Mouse (Mus musculus) layer of hippocampus, adult 9-10 months (tissue): Measurements from ENCODE around the gene Hmga1.

Source experiments
- DNase-seq: peaks from one replicate; pipeline ENCODE4 v3.0.0; 2022; ENCODE audit warnings: low spot score

Gene Hmga1

GRCm38 (mm10) chr17:27591826-27592564 lies 35.7 kb downstream of the Hmga1 start:
- DNase-seq, result no peak

- DNase-seq, result no peak
Observed at GRCm38 (mm10) chr17:27592565-27592910, 36.2 kb downstream of the Hmga1 start.

GRCm38 (mm10) chr17:27595659-27596375 lies 39.5 kb downstream of the Hmga1 start:
- DNase-seq, result no peak

GRCm38 (mm10) chr17:27596376-27597190 lies 40.3 kb downstream of the Hmga1 start:
- DNase-seq, result no peak

GRCm38 (mm10) chr17:27600286-27600685 lies 44.0 kb downstream of the Hmga1 start:
- no peak for DNase-seq

- no peak for DNase-seq
Observed at GRCm38 (mm10) chr17:27600869-27601268, 44.6 kb downstream of the Hmga1 start.

GRCm38 (mm10) chr17:27603036-27603435 lies 46.7 kb downstream of the Hmga1 start:
- DNase-seq, result no peak

GRCm38 (mm10) chr17:27603522-27604234 lies 47.4 kb downstream of the Hmga1 start:
- no peak for DNase-seq

- DNase-seq, result no peak
Observed at GRCm38 (mm10) chr17:27609576-27609975, 53.3 kb downstream of the Hmga1 start.

GRCm38 (mm10) chr17:27610679-27611518 lies 54.6 kb downstream of the Hmga1 start:
- no peak for DNase-seq

- DNase-seq, result no peak
Observed at GRCm38 (mm10) chr17:27611519-27611884, 55.2 kb downstream of the Hmga1 start.

DNA sequence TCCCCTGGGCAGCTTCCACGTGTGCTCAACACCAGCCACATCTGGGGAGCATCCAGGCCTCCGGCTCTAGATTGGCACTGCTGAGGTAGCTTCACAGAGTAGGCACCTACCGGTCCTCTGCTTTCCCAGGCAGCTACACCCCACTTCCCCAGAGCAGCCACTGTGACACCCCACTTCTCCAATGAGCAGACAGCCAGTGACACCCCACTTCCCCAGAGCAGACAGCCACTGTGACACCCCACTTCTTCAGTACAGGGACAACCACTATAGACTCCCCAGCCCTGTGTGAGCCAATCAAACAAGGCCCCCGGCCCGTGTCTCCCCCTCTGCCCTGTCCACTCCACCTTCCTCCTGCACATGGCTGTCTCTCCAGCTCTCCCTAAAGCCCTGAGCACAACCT lies 55.7 kb downstream of the Hmga1 start:
- DNase-seq, result no peak

DNA sequence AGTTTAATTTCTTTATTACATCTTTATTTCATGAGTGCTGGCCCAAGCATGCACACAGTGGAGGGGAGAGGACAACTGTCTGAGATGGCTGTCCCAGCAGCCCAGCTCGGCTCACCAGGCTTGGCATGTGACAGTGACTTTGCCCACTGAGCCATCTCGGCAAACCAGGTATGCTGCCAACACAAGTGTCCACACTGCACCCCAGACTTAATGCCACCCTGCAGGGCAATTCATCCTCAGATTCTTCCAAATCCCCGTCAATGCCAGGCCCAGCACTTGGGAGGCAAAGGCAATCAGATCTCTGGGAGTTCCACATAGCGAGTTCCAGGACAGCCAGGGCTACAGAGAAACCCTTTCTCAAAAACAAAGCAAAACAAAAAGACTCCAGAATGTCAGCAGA lies 56.7 kb downstream of the Hmga1 start:
- no peak for DNase-seq
